Mouse (Mus musculus) midbrain, embryonic 12.5 days (tissue): ENCODE measurements around the gene Ssbp3. TPM values are rescaled to one million over a fixed set of nuclear protein-coding genes. Genes with fewer than 3 reads are reported as not detected.

Experiments used
- ATAC-seq: fragments of 200-750 bp; cut with Nextera tagmentation; 2 replicates; pipeline ENCODE4 v1.8.0; 2017; ENCODE audit warnings: low read depth, moderate TSS enrichment, moderate library complexity; ENCODE audit not compliant: low FRiP score
- H3K27ac ChIP-seq: fragments of 300-500 bp; sonication (generic); replicated peaks from 2 replicates; pipeline ENCODE4 v1.5.1; 2016; ENCODE audit warnings: mild to moderate bottlenecking
- H3K27me3 ChIP-seq: fragments of 300-500 bp; sonication (generic); 2 replicates; pipeline ENCODE4 v1.6.1; 2016; ENCODE audit warnings: mild to moderate bottlenecking
- H3K36me3 ChIP-seq: fragments of 300-500 bp; sonication (generic); 2 replicates; pipeline ENCODE4 v1.6.1; 2016
- H3K4me1 ChIP-seq: fragments of 300-500 bp; sonication (generic); 2 replicates; pipeline ENCODE4 v1.6.1; 2016
- H3K4me2 ChIP-seq: fragments of 300-500 bp; sonication (generic); replicated peaks from 2 replicates; pipeline ENCODE4 v1.6.1; 2016; ENCODE audit warnings: mild to moderate bottlenecking, moderate library complexity
- H3K4me3 ChIP-seq: fragments of 300-500 bp; sonication (generic); 2 replicates; pipeline ENCODE4 v1.5.1; 2016; ENCODE audit warnings: mild to moderate bottlenecking
- H3K9ac ChIP-seq: fragments of 300-500 bp; sonication (generic); replicated peaks from 2 replicates; pipeline ENCODE4 v1.6.1; 2016; ENCODE audit warnings: mild to moderate bottlenecking, moderate library complexity
- H3K9me3 ChIP-seq: fragments of 300-500 bp; sonication (generic); 2 replicates; pipeline ENCODE4 v1.6.1; 2016; ENCODE audit warnings: mild to moderate bottlenecking
- WGBS: fragments of 180-500 bp; shearing (Covaris S2); methylation state at CpG from one replicate; pipeline ENCODE4 v1.1.7; 2016; 5-methylcytosine and 5-hydroxymethylcytosine counted together
- polyA plus RNA-seq: library from polyadenylated mRNA; unstranded; fragments of >200 nt; fragmentation: Nextera tagmentation; extraction: Ambion mirVana; gene quantifications from 2 replicates; pipeline ENCODE4 v1.2.1, GENCODE M21; 2016

The Ssbp3 gene
- polyA plus RNA-seq, 1 experiment from 2014 or later: 277 TPM

GRCm38 (mm10) chr4:106881101-106881500 lies 29.4 kb upstream of the Ssbp3 start:
- H3K27ac ChIP-seq: no peak overlapping the region
- H3K9me3 ChIP-seq: no peaks in the 10 kb centered on the region
- no peaks in the 10 kb centered on the region for H3K4me1 ChIP-seq
- 87% methylated on average over 6 of the region's 6 CpGs for WGBS
- no peaks in the 10 kb centered on the region for H3K27me3 ChIP-seq
- no peaks in the 10 kb centered on the region for H3K36me3 ChIP-seq
- no peak overlapping the region for H3K4me3 ChIP-seq
- H3K4me2 ChIP-seq: no peak overlapping the region
- no peak for ATAC-seq
- H3K9ac ChIP-seq: no peak overlapping the region

DNA sequence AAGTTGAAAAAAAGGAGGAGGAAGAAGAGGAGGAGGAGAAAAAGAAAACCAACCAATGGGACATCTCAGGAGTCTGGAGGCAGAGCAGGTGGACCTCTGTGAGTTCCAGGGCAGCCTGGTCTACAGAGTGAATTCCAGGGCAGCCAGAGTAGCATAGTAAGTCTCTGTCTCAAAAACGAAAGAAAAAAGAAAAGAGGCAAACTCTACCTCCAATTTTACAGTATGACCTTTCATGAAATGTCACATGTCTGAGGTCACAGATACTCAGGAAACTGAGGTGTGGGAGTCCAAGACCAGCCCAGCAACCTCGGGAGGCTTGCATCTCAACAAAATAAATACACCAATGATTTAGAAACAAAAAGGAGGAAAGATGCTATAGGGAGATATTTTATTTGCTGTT lies 27.4 kb upstream of the Ssbp3 start:
- Histone ChIP-seq H3K9me3 (no peaks in the 10 kb centered on the region), H3K9ac (no peak overlapping the region), H3K4me3 (no peak overlapping the region), H3K4me1 (no peaks in the 10 kb centered on the region), H3K27me3 (no peaks in the 10 kb centered on the region), H3K4me2 (no peak overlapping the region), H3K27ac (no peak overlapping the region), H3K36me3 (no peaks in the 10 kb centered on the region)
- 77% methylated on average over 2 of the region's 2 CpGs for WGBS
- no peak for ATAC-seq

DNA sequence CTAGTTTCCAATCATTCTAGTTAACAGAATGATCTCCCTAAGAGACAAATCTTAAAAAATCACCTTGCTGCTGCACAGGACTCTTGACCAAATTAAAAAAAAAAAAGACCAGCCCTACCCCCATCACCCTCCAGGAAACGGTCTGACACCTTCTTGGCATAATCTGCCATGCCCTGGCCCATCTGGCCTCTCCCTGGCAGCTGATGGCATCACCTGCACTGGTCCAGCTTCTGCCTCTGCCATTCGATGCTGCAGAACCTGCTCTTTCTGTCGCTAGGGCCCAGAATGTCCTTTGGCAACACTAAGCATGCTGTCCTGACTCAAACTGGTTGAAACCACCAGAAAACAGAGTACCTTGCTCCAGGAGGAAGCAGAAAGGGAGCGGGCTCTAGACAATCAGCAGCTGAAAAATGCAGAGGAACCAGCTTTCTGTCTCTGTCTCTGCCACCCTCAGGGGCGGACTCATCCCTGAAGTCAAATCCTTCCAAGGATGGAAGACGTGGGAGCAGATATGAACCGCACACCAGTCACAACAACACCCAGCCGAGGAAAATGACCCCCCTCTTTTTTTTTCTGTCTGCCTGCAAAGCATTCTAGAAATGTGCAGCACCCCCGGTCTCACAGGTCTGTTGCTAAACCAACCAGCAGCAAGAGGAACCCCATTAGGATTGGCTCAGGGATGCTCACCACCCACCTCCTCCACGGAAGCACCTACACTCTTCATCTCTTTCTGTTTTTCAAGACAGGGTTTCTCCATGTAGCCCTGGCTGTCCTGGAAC lies 24.0 kb upstream of the Ssbp3 start:
- Histone ChIP-seq H3K4me2 (no peak overlapping the region), H3K4me3 (no peak overlapping the region), H3K36me3 (no peaks in the 10 kb centered on the region), H3K4me1 (no peaks in the 10 kb centered on the region), H3K9me3 (no peaks in the 10 kb centered on the region), H3K27ac (no peak overlapping the region), H3K27me3 (no peaks in the 10 kb centered on the region), H3K9ac (no peak overlapping the region)
- 81% methylated on average over 10 of the region's 10 CpGs for WGBS
- no peak for ATAC-seq

DNA sequence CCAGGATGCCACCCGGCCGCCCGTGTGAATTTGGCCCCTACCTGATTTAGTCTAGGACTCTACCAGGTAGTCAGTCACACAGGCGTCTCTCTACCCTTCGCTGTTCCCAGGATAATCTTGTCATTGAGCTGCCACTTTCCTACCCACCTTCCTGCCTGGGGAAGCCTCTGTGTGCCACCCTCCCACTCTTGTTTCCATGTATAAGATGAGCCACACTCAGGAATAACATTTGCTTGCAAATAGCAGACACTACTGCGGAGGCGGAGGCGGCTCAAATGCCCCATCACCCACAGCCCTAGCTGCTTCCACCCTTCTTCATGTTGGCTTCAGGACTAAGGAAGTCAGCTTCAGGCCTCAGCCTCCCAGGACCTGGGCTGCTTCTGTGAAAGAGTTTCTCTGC lies 14.4 kb upstream of the Ssbp3 start:
- H3K9ac ChIP-seq: no peak overlapping the region
- no peaks in the 10 kb centered on the region for H3K36me3 ChIP-seq
- H3K9me3 ChIP-seq: peaks cover 7% of the 10 kb centered on the region; the same call in 1 of the 2 replicates
- no peak overlapping the region for H3K27ac ChIP-seq
- no peak overlapping the region for H3K4me2 ChIP-seq
- no peak overlapping the region for H3K4me3 ChIP-seq
- ATAC-seq: no peak
- peaks cover 16% of the 10 kb centered on the region; the same call in 1 of the 2 replicates for H3K27me3 ChIP-seq
- 82% methylated on average over 8 of the region's 8 CpGs for WGBS
- 0 out of 2 replicates have a peak, but pooled peaks cover 6% of the 10 kb centered on the region for H3K4me1 ChIP-seq

GRCm38 (mm10) chr4:106898923-106899322 lies 11.6 kb upstream of the Ssbp3 start:
- no peak overlapping the region for H3K4me3 ChIP-seq
- H3K4me2 ChIP-seq: no peak overlapping the region
- H3K9ac ChIP-seq: no peak overlapping the region
- no peaks in the 10 kb centered on the region for H3K36me3 ChIP-seq
- H3K27ac ChIP-seq: no peak overlapping the region
- no peak for ATAC-seq
- WGBS: 60% methylated on average over 5 of the region's 5 CpGs
- H3K9me3 ChIP-seq: no peaks in the 10 kb centered on the region
- H3K27me3 ChIP-seq: peaks cover 17% of the 10 kb centered on the region; the same call in 1 of the 2 replicates
- 0 out of 2 replicates have a peak, but pooled peaks cover 6% of the 10 kb centered on the region for H3K4me1 ChIP-seq

DNA sequence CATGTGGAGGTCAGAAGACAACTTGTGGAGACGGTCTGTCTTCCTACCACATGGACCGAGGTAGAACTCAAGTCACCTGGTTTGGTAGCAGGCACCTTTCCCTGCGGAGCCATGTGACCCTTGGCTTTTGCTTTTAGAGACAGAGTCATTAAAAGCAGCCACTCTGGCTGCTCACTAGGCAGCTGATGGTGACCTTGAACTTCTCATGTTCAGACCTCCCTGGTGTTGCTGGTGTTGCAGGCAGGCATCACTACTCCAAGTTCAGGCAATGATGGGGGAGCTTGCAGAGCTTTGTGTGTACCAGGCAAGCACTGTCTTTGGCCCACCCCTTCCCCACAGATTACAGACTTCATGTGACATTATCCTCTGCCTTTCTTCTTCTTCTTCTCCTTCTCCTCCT lies 11.0 kb upstream of the Ssbp3 start:
- 90% methylated on average over 3 of the region's 3 CpGs for WGBS
- H3K4me2 ChIP-seq: no peak overlapping the region
- no peak overlapping the region for H3K9ac ChIP-seq
- peaks cover 17% of the 10 kb centered on the region; the same call in 1 of the 2 replicates for H3K27me3 ChIP-seq
- 0 out of 2 replicates have a peak, but pooled peaks cover 6% of the 10 kb centered on the region for H3K4me1 ChIP-seq
- H3K27ac ChIP-seq: no peak overlapping the region
- H3K4me3 ChIP-seq: no peak overlapping the region
- no peak for ATAC-seq
- H3K36me3 ChIP-seq: no peaks in the 10 kb centered on the region
- no peaks in the 10 kb centered on the region for H3K9me3 ChIP-seq

DNA sequence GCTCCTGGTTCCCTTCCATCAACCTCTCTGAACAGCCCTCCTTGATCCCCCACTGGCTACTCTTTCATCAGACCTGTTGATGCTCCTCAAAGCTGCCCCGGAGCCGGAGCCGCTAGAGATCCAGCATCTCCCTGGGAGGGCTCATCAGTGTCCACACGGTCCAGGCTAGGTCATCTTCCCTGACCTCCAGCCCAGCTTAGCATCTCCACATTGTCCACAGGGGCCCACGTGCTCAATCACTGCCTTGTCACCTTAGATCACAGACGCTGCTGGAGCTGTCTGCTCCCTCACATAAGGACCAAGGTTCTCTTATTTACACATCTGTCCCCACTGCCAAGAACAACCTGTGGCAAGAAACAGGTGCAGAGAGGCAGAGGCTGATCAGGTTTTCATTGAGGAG lies 9.8 kb upstream of the Ssbp3 start:
- 14% methylated on average over 6 of the region's 6 CpGs for WGBS
- Histone ChIP-seq H3K27ac (no peak overlapping the region), H3K9me3 (no peaks in the 10 kb centered on the region), H3K9ac (no peak overlapping the region), H3K4me3 (no peak overlapping the region), H3K4me1 (peaks cover 6% of the 10 kb centered on the region; the same call in 1 of the 2 replicates), H3K36me3 (no peaks in the 10 kb centered on the region), H3K27me3 (peaks cover 17% of the 10 kb centered on the region; the same call in 1 of the 2 replicates), H3K4me2 (no peak overlapping the region)
- no peak for ATAC-seq

DNA sequence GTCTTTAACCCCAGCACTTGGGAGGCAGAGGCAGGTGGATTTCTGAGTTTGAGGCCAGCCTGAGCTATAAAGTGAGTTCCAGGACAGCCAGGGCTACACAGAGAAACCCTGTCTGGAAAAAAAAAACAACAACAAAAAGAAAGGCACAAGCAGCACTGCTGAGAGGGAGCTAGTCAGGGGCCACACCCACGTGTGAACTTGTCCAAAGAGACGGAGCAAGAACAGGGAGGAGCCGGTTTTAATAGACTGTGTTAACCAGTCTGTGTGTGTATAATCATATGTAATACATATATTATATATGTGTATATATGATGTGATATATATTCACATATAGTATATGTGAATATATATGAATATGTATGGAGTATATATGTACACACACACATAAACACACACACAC lies 8.9 kb upstream of the Ssbp3 start:
- H3K4me1 ChIP-seq: peaks cover 6% of the 10 kb centered on the region; the same call in 1 of the 2 replicates
- no peak overlapping the region for H3K27ac ChIP-seq
- ATAC-seq: no peak
- no peak overlapping the region for H3K4me3 ChIP-seq
- 85% methylated on average over 3 of the region's 3 CpGs for WGBS
- no peak overlapping the region for H3K9ac ChIP-seq
- no peaks in the 10 kb centered on the region for H3K36me3 ChIP-seq
- H3K4me2 ChIP-seq: no peak overlapping the region
- no peaks in the 10 kb centered on the region for H3K9me3 ChIP-seq
- peaks cover 17% of the 10 kb centered on the region; the same call in 1 of the 2 replicates for H3K27me3 ChIP-seq

DNA sequence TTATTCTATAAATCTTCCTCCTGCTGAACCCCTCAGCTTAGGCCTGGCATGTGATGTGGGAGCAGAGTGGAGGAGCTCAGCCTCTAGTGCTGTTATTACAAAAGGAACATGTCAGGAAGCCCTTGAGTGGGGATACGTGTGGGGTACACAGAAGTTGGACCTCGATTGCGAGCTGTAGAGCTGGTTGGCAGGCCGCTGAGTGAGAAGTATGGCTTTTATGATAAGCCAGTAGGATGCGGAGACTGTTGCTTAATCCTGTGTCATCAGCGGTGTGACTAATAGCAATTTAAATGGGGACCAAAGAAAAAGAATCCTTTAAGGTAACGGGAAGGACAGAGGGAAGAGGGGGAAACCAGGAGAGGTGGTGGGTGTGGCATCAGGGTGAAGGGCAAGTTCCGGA lies 8.3 kb upstream of the Ssbp3 start:
- Histone ChIP-seq H3K27ac (no peak overlapping the region), H3K9ac (no peak overlapping the region)
- 66% methylated on average over 8 of the region's 8 CpGs for WGBS

DNA sequence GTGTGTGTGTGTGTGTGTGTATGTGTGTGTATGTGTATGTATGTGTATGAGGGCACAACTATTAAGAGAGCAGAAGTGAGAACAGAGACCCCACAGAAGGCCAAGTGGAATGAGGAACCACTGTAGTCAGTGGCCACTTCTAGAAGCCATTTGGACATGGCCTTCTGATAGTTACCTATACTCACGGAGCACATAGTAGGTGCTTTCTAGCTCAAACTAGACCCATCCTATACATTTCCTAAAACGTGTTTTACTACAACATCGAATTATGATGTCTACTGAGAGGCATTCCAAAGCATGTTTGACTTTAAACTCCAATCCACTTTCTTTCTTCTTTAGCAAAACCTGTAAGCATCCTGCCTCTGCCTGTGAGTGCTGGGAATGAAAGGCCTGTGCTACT lies 4.6 kb upstream of the Ssbp3 start:
- Histone ChIP-seq H3K4me1 (peaks cover 27% of the 10 kb centered on the region), H3K9me3 (no peaks in the 10 kb centered on the region), H3K27ac (no peak overlapping the region), H3K4me2 (no peak overlapping the region), H3K4me3 (no peak overlapping the region), H3K36me3 (no peaks in the 10 kb centered on the region), H3K9ac (no peak overlapping the region), H3K27me3 (0 out of 2 replicates have a peak, but pooled peaks cover 3% of the 10 kb centered on the region)
- 91% methylated on average over 3 of the region's 3 CpGs for WGBS
- no peak for ATAC-seq

More for the DNA sequence above, 8.3 kb upstream of the Ssbp3 start:
- Histone ChIP-seq H3K4me3 (no peak overlapping the region), H3K27me3 (peaks cover 17% of the 10 kb centered on the region; the same call in 1 of the 2 replicates), H3K4me1 (peaks cover 6% of the 10 kb centered on the region; the same call in 1 of the 2 replicates), H3K9me3 (no peaks in the 10 kb centered on the region), H3K4me2 (no peak overlapping the region), H3K36me3 (no peaks in the 10 kb centered on the region)
- no peak for ATAC-seq

GRCm38 (mm10) chr4:106907701-106908425 lies 2.6 kb upstream of the Ssbp3 start:
- Histone ChIP-seq H3K36me3 (no peaks in the 10 kb centered on the region), H3K4me3 (no peak overlapping the region), H3K27me3 (no peaks in the 10 kb centered on the region), H3K4me2 (peak overlapping the region; percentile 89), H3K27ac (peak overlapping the region; percentile 99), H3K9me3 (no peaks in the 10 kb centered on the region), H3K9ac (no peak overlapping the region), H3K4me1 (peaks cover 27% of the 10 kb centered on the region)
- 9% methylated on average over 17 of the region's 17 CpGs for WGBS
- ATAC-seq: no peak

DNA sequence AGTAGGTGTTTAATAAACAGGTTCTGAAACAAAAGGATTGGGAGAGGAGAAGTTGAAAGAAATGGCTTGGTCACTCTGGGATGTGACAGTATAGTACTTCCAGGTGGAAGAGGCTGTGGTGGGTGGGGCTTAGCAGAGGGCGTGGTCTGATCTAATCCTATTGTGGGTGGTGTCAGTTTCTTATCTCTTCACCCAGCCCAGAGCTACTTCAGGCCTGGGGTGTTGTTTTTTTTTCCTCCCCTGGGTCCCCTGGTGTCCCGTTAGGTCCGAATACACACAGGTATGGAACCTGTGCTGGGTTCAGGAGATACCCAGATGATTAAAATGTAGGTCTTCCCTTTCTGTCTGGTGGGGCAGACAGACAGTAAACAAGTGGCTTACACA lies 2.1 kb upstream of the Ssbp3 start:
- Histone ChIP-seq H3K4me2 (peak overlapping the region; percentile 89), H3K4me1 (peaks cover 33% of the 10 kb centered on the region), H3K27me3 (no peaks in the 10 kb centered on the region), H3K4me3 (no peak overlapping the region), H3K9ac (no peak overlapping the region), H3K27ac (peak overlapping the region; percentile 99), H3K36me3 (no peaks in the 10 kb centered on the region), H3K9me3 (no peaks in the 10 kb centered on the region)
- 20% methylated on average over 3 of the region's 3 CpGs for WGBS
- ATAC-seq: no peak
